Mouse (Mus musculus) heart, adult 2 months (tissue): Measurements from ENCODE around the gene Fbxo28.

Experiments
- CTCF ChIP-seq: fragments of 200-600 bp; IDR thresholded peaks from 2 replicates; pipeline ENCODE4 v1.8.1; 2022; ENCODE audit warnings: antibody characterized with exemption, mild to moderate bottlenecking, moderate library complexity
- POLR2A ChIP-seq: fragments of 200-500 bp; IDR thresholded peaks from 2 replicates; pipeline ENCODE4 v1.6.1; 2011; ENCODE audit warnings: mild to moderate bottlenecking, low read depth, low read length, control low read depth; ENCODE audit not compliant: insufficient read depth

DNA sequence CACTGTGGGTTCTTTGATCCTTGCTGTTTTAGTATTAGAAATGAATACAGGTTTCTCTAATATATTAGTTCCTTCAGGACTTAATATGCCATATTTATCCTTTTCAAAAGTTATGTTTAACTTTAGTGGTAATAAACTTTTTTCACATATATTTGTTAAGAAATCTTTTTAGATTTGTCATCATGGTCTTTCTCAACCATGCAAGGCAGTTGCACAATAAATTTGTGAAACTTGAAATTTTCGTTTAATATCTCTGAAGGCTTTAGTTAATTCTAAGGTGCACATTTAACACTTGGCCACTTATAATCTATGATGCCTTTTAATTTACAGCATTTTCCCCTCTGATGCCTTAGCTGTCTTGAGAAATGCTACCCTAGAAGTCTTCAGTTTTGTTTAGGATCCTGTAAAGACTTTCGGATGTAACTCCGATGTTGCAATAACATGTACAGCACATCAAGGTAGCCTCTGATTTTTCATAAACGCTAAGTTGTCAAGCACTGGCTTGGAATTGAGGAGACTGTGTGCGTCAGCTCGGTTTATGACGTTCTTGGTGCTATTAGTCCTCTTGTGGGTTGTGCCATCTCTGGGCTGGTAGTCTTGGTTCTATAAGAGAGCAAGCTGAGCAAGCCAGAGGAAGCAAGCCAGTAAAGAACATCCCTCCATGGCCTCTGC lies 7.5 kb downstream of the Fbxo28 start:
- TF ChIP-seq POLR2A (no peak), CTCF (no peak)
